Mouse (Mus musculus) brain, embryonic 18.5 days (tissue): ENCODE measurements around the gene Tmem167.

Experiments used
- DNase-seq: peaks from one replicate; pipeline ENCODE4 v3.0.0-alpha.2; 2012; ENCODE audit warnings: low read depth, low spot score

The Tmem167 gene

GRCm38 (mm10) chr13:90182262-90182661, 93.3 kb downstream of the Tmem167 start:
- DNase-seq = no peak

GRCm38 (mm10) chr13:90183536-90183935, 94.6 kb downstream of the Tmem167 start:
- no peak for DNase-seq

- no peak for DNase-seq
Measured at GRCm38 (mm10) chr13:90186694-90187093, 97.8 kb downstream of the Tmem167 start.

- no peak for DNase-seq
Measured at GRCm38 (mm10) chr13:90188021-90188420, 99.1 kb downstream of the Tmem167 start.

GRCm38 (mm10) chr13:90191794-90192193, 102.9 kb downstream of the Tmem167 start:
- no peak for DNase-seq
